Mouse (Mus musculus) MN1 (cell line): ENCODE measurements around the gene Rab21.
"Not testable (repeated sequence)": the region's sequence is repeated elsewhere in the genome, so short reads cannot be mapped to it uniquely, and the experiment has no call there.

Experiments used
- DNase-seq: peaks from one replicate; pipeline ENCODE4 v3.0.0-alpha.2; 2016; ENCODE audit warnings: low spot score

Rab21 gene

GRCm38 (mm10) chr10:115323295-115323694 is 7.9 kb upstream of the Rab21 start:
- DNase-seq, result peak; percentile 91

- no peak for DNase-seq
Observed at GRCm38 (mm10) chr10:115321317-115322035, 6.1 kb upstream of the Rab21 start.

- DNase-seq, result not testable (repeated sequence)
Observed at GRCm38 (mm10) chr10:115318388-115318787, 3.0 kb upstream of the Rab21 start.

- DNase-seq, result peak; percentile 86
Observed at GRCm38 (mm10) chr10:115316313-115316712, 919 bp upstream of the Rab21 start.

- peak; percentile 58 for DNase-seq
Observed at GRCm38 (mm10) chr10:115314582-115315452, 577 bp downstream of the Rab21 start.

- DNase-seq, result no peak
Observed at GRCm38 (mm10) chr10:115314287-115314581, 1.2 kb downstream of the Rab21 start.

- DNase-seq, result no peak
Observed at GRCm38 (mm10) chr10:115313641-115314286, 1.6 kb downstream of the Rab21 start.

- DNase-seq, result no peak
Observed at GRCm38 (mm10) chr10:115312732-115313131, 2.7 kb downstream of the Rab21 start.

GRCm38 (mm10) chr10:115312194-115312593 is 3.2 kb downstream of the Rab21 start:
- DNase-seq, result no peak

GRCm38 (mm10) chr10:115311263-115311965 is 4.0 kb downstream of the Rab21 start:
- no peak for DNase-seq

GRCm38 (mm10) chr10:115309191-115309590 is 6.2 kb downstream of the Rab21 start:
- no peak for DNase-seq

- DNase-seq, result no peak
Observed at GRCm38 (mm10) chr10:115307331-115307875, 8.0 kb downstream of the Rab21 start.

- DNase-seq, result no peak
Observed at GRCm38 (mm10) chr10:115298683-115299082, 16.7 kb downstream of the Rab21 start.

- DNase-seq, result no peak
Observed at GRCm38 (mm10) chr10:115297582-115297981, 17.8 kb downstream of the Rab21 start.

- no peak for DNase-seq
Observed at GRCm38 (mm10) chr10:115296401-115296935, 18.9 kb downstream of the Rab21 start.

GRCm38 (mm10) chr10:115295162-115295561 is 20.2 kb downstream of the Rab21 start:
- no peak for DNase-seq

GRCm38 (mm10) chr10:115294715-115295114 is 20.7 kb downstream of the Rab21 start:
- DNase-seq, result no peak

GRCm38 (mm10) chr10:115293946-115294345 is 21.4 kb downstream of the Rab21 start:
- no peak for DNase-seq

- no peak for DNase-seq
Observed at GRCm38 (mm10) chr10:115290671-115291070, 24.7 kb downstream of the Rab21 start.

- DNase-seq, result no peak
Observed at GRCm38 (mm10) chr10:115288856-115289255, 26.5 kb downstream of the Rab21 start.

- DNase-seq, result no peak
Observed at GRCm38 (mm10) chr10:115284170-115284569, 31.2 kb downstream of the Rab21 start.

- DNase-seq, result no peak
Observed at GRCm38 (mm10) chr10:115281381-115281780, 34.0 kb downstream of the Rab21 start.
